Mouse (Mus musculus) G1E (cell line): ENCODE data around the gene Nr1h4. TPM values are rescaled to one million over a fixed set of nuclear protein-coding genes. Genes with fewer than 3 reads are reported as not detected.

Experiments used
- ATAC-seq: 2 replicates; pipeline ENCODE4 v1.8.0; 2016; ENCODE audit warnings: mild to moderate bottlenecking; ENCODE audit not compliant: insufficient number of reproducible peaks, poor library complexity, low FRiP score, severe bottlenecking; ENCODE audit errors: extremely low read depth
- DNase-seq: peaks from one replicate; pipeline ENCODE4 v3.0.0; 2012; ENCODE audit warnings: low spot score
- H3K27me3 ChIP-seq: 2 replicates; pipeline ENCODE4 v1.6.1; 2012; ENCODE audit warnings: mild to moderate bottlenecking, low read length, inconsistent platforms; ENCODE audit not compliant: insufficient read depth
- H3K36me3 ChIP-seq: replicated peaks from 2 replicates; pipeline ENCODE3; 2012; ENCODE audit warnings: mild to moderate bottlenecking, inconsistent platforms
- H3K4me1 ChIP-seq: 2 replicates; pipeline ENCODE4 v1.6.1; 2012; ENCODE audit warnings: low read depth, low read length, inconsistent platforms, mixed read lengths; ENCODE audit not compliant: insufficient read depth
- H3K4me3 ChIP-seq: 2 replicates; pipeline ENCODE4 v1.5.1; 2012; ENCODE audit warnings: low read depth, mild to moderate bottlenecking, inconsistent platforms, low read length, moderate library complexity, mixed read lengths
- H3K9me3 ChIP-seq: replicated peaks from 2 replicates; pipeline ENCODE4 v1.6.1; 2012; ENCODE audit warnings: inconsistent platforms
- CTCF ChIP-seq: IDR thresholded peaks from 2 replicates; pipeline ENCODE4 v1.5.1; 2012; ENCODE audit warnings: low read depth, low read length, inconsistent platforms, mixed read lengths
- GATA1 ChIP-seq: IDR thresholded peaks from 2 replicates; pipeline ENCODE4 v1.6.1; 2012; ENCODE audit warnings: borderline replicate concordance, low read length, inconsistent platforms, mixed read lengths
- GATA2 ChIP-seq: IDR thresholded peaks from 2 replicates; pipeline ENCODE4 v1.6.1; 2012; ENCODE audit warnings: low read depth, low read length, inconsistent platforms, borderline replicate concordance
- POLR2AphosphoS5 ChIP-seq: IDR thresholded peaks from 2 replicates; pipeline ENCODE4 v1.6.1; 2012; ENCODE audit warnings: low read depth, low read length, inconsistent platforms; ENCODE audit not compliant: insufficient replicate concordance
- TAL1 ChIP-seq: conservative IDR thresholded peaks from 2 replicates; pipeline ENCODE4 v1.6.1; 2012; ENCODE audit warnings: low read depth, low read length, inconsistent platforms, mixed read lengths
- polyA plus RNA-seq: library from polyadenylated mRNA; stranded (reverse); fragments of >175 nt; gene quantifications from 2 replicates; pipeline ENCODE4 v1.2.3, GENCODE M21; 2012
- total RNA-seq, 2 experiments: library from RNA; stranded (forward) in 1 of 2; stranded (reverse) in 1 of 2; fragments of 200-1000 nt in 1 of 2; fragments of >200 nt in 1 of 2; fragmentation: Nextera tagmentation in 1 of 2; gene quantifications; 2 replicates each; pipeline ENCODE4 v1.2.3; 2014 to 2017

Gene Nr1h4
- total and polyA plus RNA-seq, 3 experiments: not detected

- Histone ChIP-seq H3K4me1 (no peaks in the 10 kb centered on the region), H3K9me3 (peaks cover 11% of the 10 kb centered on the region), H3K27me3 (no peaks in the 10 kb centered on the region), H3K36me3 (no peaks in the 10 kb centered on the region), H3K4me3 (no peak overlapping the region)
- DNase-seq: no peak
- no peak for ATAC-seq
- no peak for TF ChIP-seq GATA2
- no peak for TF ChIP-seq GATA1
- no peak for TF ChIP-seq TAL1
- no peak for TF ChIP-seq CTCF
- TF ChIP-seq POLR2AphosphoS5: no peak
These were observed 128.4 kb downstream of the Nr1h4 start for GRCm38 (mm10) chr10:89404936-89405335.

Other genes starting within 250 kb of the Nr1h4 start
- not detected in 2 replicates for gene Ano4, start 188.8 kb downstream of the Nr1h4 start, total RNA-seq (2014; fragmentation: Nextera tagmentation)
- 0.33 TPM in 1 of 2 replicates, not detected in the other for gene Ano4, start 188.8 kb downstream of the Nr1h4 start, total RNA-seq (2017)
- not detected in 2 replicates for gene Ano4, start 188.8 kb downstream of the Nr1h4 start, polyA plus RNA-seq
- gene Gas2l3, start 89.6 kb downstream of the Nr1h4 start, total RNA-seq (2014; fragmentation: Nextera tagmentation): 0.24 and 7.4 TPM in 2 replicates
- 0.05 and 0.52 TPM in 2 replicates for gene Gas2l3, start 89.6 kb downstream of the Nr1h4 start, total RNA-seq (2017)
- not detected in 2 replicates for gene Gas2l3, start 89.6 kb downstream of the Nr1h4 start, polyA plus RNA-seq
- not detected in 2 replicates for gene Slc17a8, start 87.7 kb upstream of the Nr1h4 start, total RNA-seq (2014; fragmentation: Nextera tagmentation)
- 0.05 and 0.06 TPM in 2 replicates for gene Slc17a8, start 87.7 kb upstream of the Nr1h4 start, total RNA-seq (2017)
- not detected in 2 replicates for gene Slc17a8, start 87.7 kb upstream of the Nr1h4 start, polyA plus RNA-seq
- gene Scyl2, start 152.7 kb upstream of the Nr1h4 start, total RNA-seq (2014; fragmentation: Nextera tagmentation): 38.1 and 40.4 TPM in 2 replicates
- 35.1 and 37.2 TPM in 2 replicates for gene Scyl2, start 152.7 kb upstream of the Nr1h4 start, total RNA-seq (2017)
- gene Scyl2, start 152.7 kb upstream of the Nr1h4 start, polyA plus RNA-seq: 4.9 and 6.8 TPM in 2 replicates
- 18.9 and 22.5 TPM in 2 replicates for gene Actr6, start 198.7 kb upstream of the Nr1h4 start, total RNA-seq (2014; fragmentation: Nextera tagmentation)
- gene Actr6, start 198.7 kb upstream of the Nr1h4 start, total RNA-seq (2017): 26.4 and 28.2 TPM in 2 replicates
- gene Actr6, start 198.7 kb upstream of the Nr1h4 start, polyA plus RNA-seq: 0.41 and 0.60 TPM in 2 replicates
- gene Uhrf1bp1l, start 211.4 kb upstream of the Nr1h4 start, total RNA-seq (2014; fragmentation: Nextera tagmentation): 61.0 and 66.6 TPM in 2 replicates
- 17.5 and 20.9 TPM in 2 replicates for gene Uhrf1bp1l, start 211.4 kb upstream of the Nr1h4 start, total RNA-seq (2017)
- 2.6 and 7.2 TPM in 2 replicates for gene Uhrf1bp1l, start 211.4 kb upstream of the Nr1h4 start, polyA plus RNA-seq